Mouse (Mus musculus) stomach, embryonic 14.5 days (tissue): ENCODE data around the gene Sema6b. TPM values are rescaled to one million over a fixed set of nuclear protein-coding genes. Genes with fewer than 3 reads are reported as not detected.

Experiments
- ATAC-seq: fragments of 200-750 bp; cut with Nextera tagmentation; 2 replicates; pipeline ENCODE4 v1.8.0; 2017; ENCODE audit warnings: low read depth, moderate TSS enrichment; ENCODE audit not compliant: insufficient number of reproducible peaks, insufficient read depth, low FRiP score
- H3K27ac ChIP-seq: fragments of 300-500 bp; sonication (generic); 2 replicates; pipeline ENCODE4 v1.5.1; 2014; ENCODE audit warnings: mild to moderate bottlenecking, low read length, moderate library complexity, mixed read lengths
- H3K27me3 ChIP-seq: fragments of 300-500 bp; sonication (generic); 2 replicates; pipeline ENCODE4 v1.6.1; 2014; ENCODE audit warnings: low read length, control low read depth, mixed read lengths; ENCODE audit not compliant: control insufficient read depth, insufficient read depth
- H3K36me3 ChIP-seq: fragments of 300-500 bp; sonication (generic); 2 replicates; pipeline ENCODE4 v1.6.1; 2014; ENCODE audit warnings: mild to moderate bottlenecking, control low read depth, low read length, moderate library complexity, mixed read lengths; ENCODE audit not compliant: control insufficient read depth, insufficient read depth
- H3K4me1 ChIP-seq: fragments of 300-500 bp; sonication (generic); 2 replicates; pipeline ENCODE4 v1.6.1; 2014; ENCODE audit warnings: low read length, control low read depth, mixed read lengths; ENCODE audit not compliant: control insufficient read depth, insufficient read depth
- H3K4me2 ChIP-seq: fragments of 300-500 bp; sonication (generic); replicated peaks from 2 replicates; pipeline ENCODE4 v1.6.1; 2014; ENCODE audit warnings: low read depth, low read length, control low read depth
- H3K4me3 ChIP-seq: fragments of 300-500 bp; sonication (generic); 2 replicates; pipeline ENCODE4 v1.5.1; 2014; ENCODE audit warnings: low read depth, low read length, control low read depth
- H3K9ac ChIP-seq: fragments of 300-500 bp; sonication (generic); replicated peaks from 2 replicates; pipeline ENCODE4 v1.6.1; 2014; ENCODE audit warnings: low read depth, mild to moderate bottlenecking, control low read depth, low read length, moderate library complexity, mixed read lengths
- H3K9me3 ChIP-seq: fragments of 300-500 bp; sonication (generic); 2 replicates; pipeline ENCODE4 v1.6.1; 2016; ENCODE audit warnings: low read depth, low read length, control low read depth; ENCODE audit not compliant: control insufficient read depth
- WGBS: fragments of 180-500 bp; shearing (Covaris S2); extraction: QIAGEN DNeasy Blood & Tissue Kit; methylation state at CpG from one replicate; pipeline ENCODE4 v1.1.7; 2014; 5-methylcytosine and 5-hydroxymethylcytosine counted together
- polyA plus RNA-seq: library from polyadenylated mRNA; unstranded; fragments of >200 nt; fragmentation: Nextera tagmentation; extraction: Ambion mirVana; gene quantifications from 2 replicates; pipeline ENCODE4 v1.2.1, GENCODE M21; 2014

The Sema6b gene
- polyA plus RNA-seq, 1 experiment from 2014 or later: 1.3 TPM

GRCm38 (mm10) chr17:56100811-56101210 lies 39.3 kb downstream of the Sema6b start:
- WGBS: 83% methylated on average over 3 of the region's 3 CpGs
- peaks cover 70% of the 10 kb centered on the region for H3K36me3 ChIP-seq
- no peaks in the 10 kb centered on the region for H3K27me3 ChIP-seq
- H3K4me1 ChIP-seq: no peaks in the 10 kb centered on the region
- H3K9ac ChIP-seq: no peak overlapping the region
- no peak for ATAC-seq
- H3K4me2 ChIP-seq: no peak overlapping the region
- H3K27ac ChIP-seq: no peak overlapping the region
- no peak overlapping the region for H3K4me3 ChIP-seq
- no peaks in the 10 kb centered on the region for H3K9me3 ChIP-seq

GRCm38 (mm10) chr17:56098711-56099572 lies 41.2 kb downstream of the Sema6b start:
- Histone ChIP-seq H3K9me3 (no peaks in the 10 kb centered on the region), H3K27ac (no peak overlapping the region), H3K4me3 (no peak overlapping the region), H3K4me2 (no peak overlapping the region), H3K27me3 (no peaks in the 10 kb centered on the region), H3K36me3 (peaks cover 74% of the 10 kb centered on the region), H3K9ac (no peak overlapping the region), H3K4me1 (no peaks in the 10 kb centered on the region)
- 89% methylated on average over 15 of the region's 15 CpGs for whole genome bisulfite sequencing
- ATAC-seq: no peak

DNA sequence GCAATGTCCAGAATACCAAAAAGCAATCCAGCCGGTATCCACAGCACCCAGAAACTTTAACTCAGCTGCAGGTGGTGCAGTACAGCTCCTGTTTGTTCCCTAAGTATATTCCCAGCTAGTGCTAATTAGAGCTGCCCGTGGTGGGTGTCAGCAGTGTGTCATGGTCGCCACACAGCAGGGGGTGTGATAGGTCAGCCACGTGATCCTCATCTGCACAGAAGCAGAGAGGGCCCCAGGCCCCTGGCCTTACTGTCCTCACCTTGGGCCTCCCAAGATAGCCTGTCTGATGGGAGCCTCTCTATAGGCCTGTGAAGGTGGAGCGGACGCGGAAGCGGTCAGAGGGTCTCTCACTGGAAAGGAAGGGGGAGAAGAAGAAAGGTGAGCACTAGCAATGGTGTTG lies 42.0 kb downstream of the Sema6b start:
- Histone ChIP-seq H3K27me3 (no peaks in the 10 kb centered on the region), H3K4me3 (no peak overlapping the region), H3K4me2 (no peak overlapping the region), H3K9ac (no peak overlapping the region), H3K36me3 (peaks cover 72% of the 10 kb centered on the region), H3K4me1 (no peaks in the 10 kb centered on the region), H3K9me3 (no peaks in the 10 kb centered on the region), H3K27ac (no peak overlapping the region)
- ATAC-seq: no peak
- 95% methylated on average over 8 of the region's 8 CpGs for WGBS

DNA sequence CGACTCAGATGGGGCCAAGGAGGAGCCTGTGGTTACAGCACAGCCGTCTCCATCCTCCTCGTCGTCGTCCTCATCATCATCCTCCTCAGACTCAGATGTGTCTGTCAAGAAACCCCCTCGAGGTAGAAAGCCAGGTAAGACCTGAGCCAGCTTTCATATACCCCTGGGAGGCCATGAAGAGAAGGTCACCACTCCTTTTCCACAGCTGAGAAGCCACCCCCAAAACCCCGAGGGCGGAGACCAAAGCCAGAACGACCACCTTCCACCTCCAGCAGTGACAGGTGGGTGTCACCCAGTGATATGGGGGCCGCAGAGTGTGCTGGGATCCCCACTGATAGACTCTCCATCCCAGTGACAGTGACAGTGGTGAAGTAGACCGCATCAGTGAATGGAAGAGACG lies 43.3 kb downstream of the Sema6b start:
- 93% methylated on average over 12 of the region's 12 CpGs for WGBS

GRCm38 (mm10) chr17:56092794-56093193 lies 47.3 kb downstream of the Sema6b start:
- Histone ChIP-seq H3K9ac (no peak overlapping the region), H3K9me3 (no peaks in the 10 kb centered on the region), H3K4me2 (no peak overlapping the region), H3K27ac (peak overlapping the region; percentile 44; the same call in 1 of the 2 replicates), H3K4me3 (no peak overlapping the region), H3K4me1 (no peaks in the 10 kb centered on the region), H3K36me3 (peaks cover 40% of the 10 kb centered on the region), H3K27me3 (no peaks in the 10 kb centered on the region)
- 88% methylated on average over 1 of the region's 1 CpGs for WGBS
- ATAC-seq: no peak

More for the DNA sequence above, 43.3 kb downstream of the Sema6b start:
- Histone ChIP-seq H3K4me2 (no peak overlapping the region), H3K27ac (no peak overlapping the region), H3K9me3 (no peaks in the 10 kb centered on the region), H3K27me3 (no peaks in the 10 kb centered on the region), H3K4me1 (no peaks in the 10 kb centered on the region), H3K4me3 (no peak overlapping the region), H3K36me3 (peaks cover 63% of the 10 kb centered on the region), H3K9ac (no peak overlapping the region)
- ATAC-seq: no peak

DNA sequence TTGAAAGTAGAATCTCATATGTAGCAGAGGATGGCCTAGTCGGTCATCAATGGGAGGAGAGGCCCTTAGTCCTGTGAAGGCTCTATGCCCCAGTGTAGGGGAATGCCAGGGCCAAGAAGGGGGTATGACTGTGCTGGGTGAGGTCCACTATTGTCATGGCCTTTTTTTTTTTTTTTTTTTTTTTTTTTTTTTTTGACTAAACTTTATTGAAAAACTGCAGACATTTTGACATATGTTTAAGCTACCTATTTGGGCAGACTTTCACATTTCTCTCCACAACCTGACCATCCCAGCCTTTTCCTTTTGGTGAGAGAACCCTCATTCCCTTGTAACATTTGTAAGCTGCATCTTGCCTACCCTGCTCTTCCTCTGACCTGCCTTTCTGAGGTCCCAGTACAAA lies 47.8 kb downstream of the Sema6b start:
- H3K27me3 ChIP-seq: no peaks in the 10 kb centered on the region
- H3K36me3 ChIP-seq: peaks cover 35% of the 10 kb centered on the region
- H3K4me2 ChIP-seq: no peak overlapping the region
- WGBS: 87% methylated on average over 1 of the region's 1 CpGs
- no peak for ATAC-seq
- no peaks in the 10 kb centered on the region for H3K4me1 ChIP-seq
- H3K9ac ChIP-seq: no peak overlapping the region
- peak overlapping the region; percentile 44; the same call in 1 of the 2 replicates for H3K27ac ChIP-seq
- no peaks in the 10 kb centered on the region for H3K9me3 ChIP-seq
- no peak overlapping the region for H3K4me3 ChIP-seq

- 0 out of 2 replicates have a peak, but pooled peaks have one; percentile 8 for ATAC-seq
- Histone ChIP-seq H3K36me3 (peaks cover 17% of the 10 kb centered on the region; the same call in 1 of the 2 replicates), H3K9me3 (no peaks in the 10 kb centered on the region), H3K9ac (peak overlapping the region; percentile 80), H3K4me1 (peaks cover 16% of the 10 kb centered on the region), H3K4me2 (peak overlapping the region; percentile 83), H3K4me3 (peak overlapping the region; percentile 94), H3K27ac (peak overlapping the region; percentile 12; the same call in 1 of the 2 replicates), H3K27me3 (no peaks in the 10 kb centered on the region)
- 10% methylated on average over 8 of the region's 8 CpGs for WGBS
Observed at GRCm38 (mm10) chr17:56080781-56081585, 59.2 kb downstream of the Sema6b start.

DNA sequence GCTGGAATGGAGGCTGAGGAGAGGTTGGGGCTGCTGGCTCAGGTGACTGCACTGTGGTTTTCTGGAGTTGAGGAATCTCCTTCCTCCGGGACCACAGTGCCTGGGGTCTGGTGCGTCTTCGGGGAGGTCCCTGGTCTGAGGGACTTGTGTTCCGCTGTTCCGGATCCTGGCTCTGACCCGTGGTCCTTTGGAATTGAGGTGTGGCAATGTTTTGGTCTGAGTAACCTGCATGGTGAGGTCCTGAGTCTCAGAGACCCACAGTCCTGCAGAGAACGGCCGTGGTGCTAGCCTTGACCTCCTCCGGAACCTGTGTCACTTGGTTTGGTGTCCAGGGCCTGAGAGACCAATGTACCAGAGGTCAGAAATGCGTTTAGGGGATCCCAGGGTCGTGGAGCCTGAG lies 60.2 kb downstream of the Sema6b start:
- Histone ChIP-seq H3K9me3 (no peaks in the 10 kb centered on the region), H3K27me3 (no peaks in the 10 kb centered on the region), H3K4me3 (peak overlapping the region; percentile 94), H3K9ac (peak overlapping the region; percentile 80), H3K27ac (peak overlapping the region; percentile 52; the same call in 1 of the 2 replicates), H3K36me3 (peaks cover 17% of the 10 kb centered on the region; the same call in 1 of the 2 replicates), H3K4me2 (peak overlapping the region; percentile 83), H3K4me1 (peaks cover 21% of the 10 kb centered on the region)
- ATAC-seq: no peak
- WGBS: 1% methylated on average over 10 of the region's 11 CpGs
